Mouse (Mus musculus) layer of hippocampus, adult 8-10 months (tissue): Measurements from ENCODE around the gene Ntrk1. TPM values are rescaled to one million over a fixed set of nuclear protein-coding genes. Genes with fewer than 3 reads are reported as not detected.
A peak's percentile ranks its signal among the peaks of the same experiment; 100 is the strongest.

Experiments used
- DNase-seq, 2 experiments: peaks; one replicate each; pipeline ENCODE4 v3.0.0; 2022; ENCODE audit warnings: low spot score in 2 of 2
- total RNA-seq, 4 experiments: library from RNA; stranded (reverse); gene quantifications; 2 replicates each; pipeline ENCODE4 v1.2.4; 2022

Ntrk1 gene
- total RNA-seq, 4 experiments from 2014 or later = 0.13 to 0.20 (median 0.17) TPM

GRCm38 (mm10) chr3:87785626-87786214 is 9.2 kb downstream of the Ntrk1 start:
- no peak for DNase-seq

DNA sequence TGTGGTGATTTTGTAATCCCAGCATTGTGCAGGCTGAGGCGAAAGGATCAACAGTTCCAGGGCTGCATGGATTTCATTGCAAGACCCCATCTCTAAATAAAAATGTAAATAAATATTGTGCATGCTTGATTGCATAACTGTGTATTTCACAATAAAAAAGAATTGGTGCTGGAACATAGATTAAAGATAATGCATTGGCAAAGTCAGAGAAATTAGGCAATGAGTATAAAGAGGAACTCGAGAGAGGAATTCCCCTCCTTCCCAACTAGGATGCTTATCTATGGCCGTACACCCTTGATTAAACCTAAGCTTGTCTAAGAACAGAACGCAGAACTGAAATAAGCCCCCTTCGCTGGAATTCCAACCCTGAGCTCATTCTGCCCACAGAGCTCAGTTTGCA is 9.8 kb downstream of the Ntrk1 start:
- no peak for DNase-seq

DNA sequence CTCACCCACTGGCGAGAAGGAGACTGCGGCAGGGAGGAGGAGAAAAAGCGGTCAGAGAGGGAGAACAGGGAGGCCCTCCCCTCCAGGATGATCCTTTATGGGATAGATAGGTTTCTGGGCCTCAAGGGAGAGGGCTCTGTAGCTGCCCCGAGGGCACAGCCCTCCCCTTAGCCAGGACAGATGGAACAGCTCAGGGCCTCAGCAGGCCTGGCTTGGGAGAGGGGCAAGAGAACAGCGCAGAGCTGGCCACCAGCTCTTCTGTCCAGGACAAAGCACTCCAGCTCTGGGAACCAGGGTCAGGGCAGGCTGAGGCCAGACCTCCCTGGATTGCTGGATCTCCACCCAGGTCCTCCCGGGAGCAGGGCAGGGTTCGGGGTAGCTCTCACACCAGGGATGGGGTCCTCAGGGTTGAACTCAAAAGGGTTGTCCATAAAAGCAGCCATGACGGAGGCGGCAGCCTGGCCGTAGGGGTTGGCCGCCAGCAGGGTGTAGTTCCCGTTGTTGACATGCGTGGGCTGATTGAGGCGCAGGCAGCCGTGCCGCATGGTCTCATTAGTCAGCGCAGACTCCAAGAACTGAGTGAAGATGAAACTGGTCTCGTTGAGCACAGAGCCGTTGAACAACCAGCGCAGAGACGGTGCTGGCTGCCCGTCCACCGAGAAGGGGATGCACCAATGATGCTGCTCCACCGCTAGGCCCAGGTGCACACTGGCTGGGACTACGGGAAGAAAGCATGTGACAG is 11.5 kb downstream of the Ntrk1 start:
- no peak for DNase-seq

DNA sequence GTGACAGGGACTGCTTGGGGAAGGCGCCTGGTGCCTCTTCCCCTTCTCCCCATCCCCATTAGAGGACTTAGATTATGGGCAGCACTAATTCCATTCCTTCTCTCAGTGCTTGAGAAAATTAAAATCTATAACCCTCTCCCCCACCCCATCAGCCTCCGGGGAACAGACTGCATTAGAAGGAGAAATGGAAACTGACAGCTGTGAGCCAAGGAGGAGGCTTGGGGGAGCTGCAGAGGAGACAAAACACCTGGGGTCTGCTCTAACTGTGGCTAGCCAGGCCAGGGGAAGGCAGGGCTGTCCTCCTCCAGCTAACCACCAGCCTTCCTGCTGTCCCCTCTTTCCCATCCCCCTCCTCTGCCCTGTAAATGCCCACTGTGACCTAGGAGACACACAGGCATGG is 15.9 kb downstream of the Ntrk1 start:
- no peak for DNase-seq

DNA sequence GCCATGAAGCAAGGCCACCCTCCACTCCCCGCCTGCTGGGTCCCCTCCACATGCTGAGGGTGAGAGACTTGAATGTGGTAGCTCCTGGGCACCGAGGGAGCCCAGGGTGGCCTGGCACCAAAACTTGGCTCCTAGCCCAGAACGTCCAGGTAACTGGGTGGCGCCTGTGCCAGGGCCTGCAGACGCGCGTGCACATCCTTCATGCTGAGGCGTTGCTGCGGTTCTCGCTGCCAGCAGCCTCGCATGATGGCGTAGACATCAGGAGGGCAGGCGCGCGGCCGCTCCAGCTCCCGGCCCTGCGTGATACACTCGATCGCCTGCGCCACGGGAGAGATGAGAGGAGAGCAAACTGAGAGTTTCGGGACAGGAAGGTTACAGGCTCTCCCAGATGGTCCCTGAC is 16.7 kb downstream of the Ntrk1 start:
- no peak for DNase-seq

- DNase-seq = no peak
These were observed 23.9 kb downstream of the Ntrk1 start for GRCm38 (mm10) chr3:87771088-87771487.

- DNase-seq = peak in 1 of 2 experiments; percentile 46
These were observed 24.7 kb downstream of the Ntrk1 start for GRCm38 (mm10) chr3:87770280-87770679.

- DNase-seq = no peak
These were observed 25.5 kb downstream of the Ntrk1 start for GRCm38 (mm10) chr3:87769506-87769905.

- peak in 1 of 2 experiments; percentile 26 for DNase-seq
These were observed 26.1 kb downstream of the Ntrk1 start for GRCm38 (mm10) chr3:87768844-87769243.

DNA sequence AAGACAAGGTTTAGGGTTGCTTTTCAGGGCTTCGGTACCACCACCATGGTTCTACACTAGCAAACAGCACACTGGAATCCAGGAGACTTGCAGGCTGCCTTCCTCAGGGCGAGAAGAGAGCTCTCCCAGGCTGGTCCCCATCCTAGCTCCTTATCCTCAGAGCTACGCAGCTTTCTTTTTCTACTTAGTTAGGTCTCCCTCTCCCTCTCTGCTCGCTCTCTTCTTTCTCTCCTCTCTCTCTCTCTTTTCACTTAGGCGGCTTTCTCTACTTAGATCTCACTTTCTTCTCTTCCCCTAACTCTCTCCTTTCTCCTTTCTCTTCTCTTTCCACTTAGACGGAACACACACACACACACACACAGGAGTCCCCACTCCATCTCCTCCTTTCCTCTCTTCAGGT is 26.5 kb downstream of the Ntrk1 start:
- no peak for DNase-seq

DNA sequence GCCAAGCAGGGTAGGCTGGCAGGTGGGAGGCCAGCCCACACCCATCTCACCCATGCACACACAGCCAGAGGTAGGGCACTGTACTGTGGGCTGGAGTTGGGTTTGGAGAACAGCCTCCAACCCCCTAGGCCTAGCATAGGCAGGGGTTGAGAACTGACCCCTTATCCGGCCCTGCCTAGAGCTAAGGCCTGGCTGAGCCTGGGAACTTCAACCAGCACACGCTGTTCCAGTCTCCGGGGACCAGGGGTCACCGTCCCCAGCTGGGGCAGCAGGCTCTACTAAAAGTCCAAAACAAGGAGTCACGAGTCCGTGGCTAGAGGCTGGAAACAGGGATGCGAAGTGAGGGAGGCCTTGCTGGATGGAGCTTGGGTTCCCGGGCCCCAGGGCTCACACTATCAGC is 27.2 kb downstream of the Ntrk1 start:
- no peak for DNase-seq

GRCm38 (mm10) chr3:87766284-87766667 is 28.7 kb downstream of the Ntrk1 start:
- no peak for DNase-seq

DNA sequence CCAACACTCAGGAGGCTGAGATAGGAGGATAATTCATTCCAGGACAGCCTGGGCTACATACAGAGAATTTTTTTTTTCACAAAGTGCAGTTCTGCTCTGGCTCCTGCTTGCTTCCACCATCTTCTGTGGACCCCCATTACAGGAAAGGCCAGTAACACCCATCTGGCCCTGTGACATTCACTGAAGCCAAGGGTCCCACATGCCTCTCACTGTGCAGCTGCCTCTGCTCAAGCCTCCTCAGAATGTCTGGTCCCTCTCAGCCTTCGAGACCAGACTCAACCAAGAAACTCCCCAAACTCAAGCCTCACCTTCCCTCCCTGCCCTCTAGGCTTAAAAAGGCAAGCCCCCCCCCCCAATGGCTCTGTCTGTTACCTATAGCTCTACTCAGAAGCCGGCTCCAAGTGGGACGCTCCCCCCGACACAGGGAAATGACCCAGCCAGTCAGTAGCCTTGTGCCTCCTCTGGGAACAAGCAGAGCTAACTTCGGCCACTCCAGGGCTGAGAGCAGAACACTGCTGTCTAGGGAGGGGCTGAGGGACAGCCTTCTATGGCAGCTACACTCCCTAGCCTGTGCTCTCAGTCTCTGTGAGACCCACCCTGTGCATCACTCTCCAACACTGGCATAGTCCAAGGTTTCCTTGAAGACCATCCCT is 29.2 kb downstream of the Ntrk1 start:
- DNase-seq = no peak

GRCm38 (mm10) chr3:87765091-87765490 is 29.9 kb downstream of the Ntrk1 start:
- DNase-seq = no peak

GRCm38 (mm10) chr3:87764506-87764905 is 30.5 kb downstream of the Ntrk1 start:
- no peak for DNase-seq

DNA sequence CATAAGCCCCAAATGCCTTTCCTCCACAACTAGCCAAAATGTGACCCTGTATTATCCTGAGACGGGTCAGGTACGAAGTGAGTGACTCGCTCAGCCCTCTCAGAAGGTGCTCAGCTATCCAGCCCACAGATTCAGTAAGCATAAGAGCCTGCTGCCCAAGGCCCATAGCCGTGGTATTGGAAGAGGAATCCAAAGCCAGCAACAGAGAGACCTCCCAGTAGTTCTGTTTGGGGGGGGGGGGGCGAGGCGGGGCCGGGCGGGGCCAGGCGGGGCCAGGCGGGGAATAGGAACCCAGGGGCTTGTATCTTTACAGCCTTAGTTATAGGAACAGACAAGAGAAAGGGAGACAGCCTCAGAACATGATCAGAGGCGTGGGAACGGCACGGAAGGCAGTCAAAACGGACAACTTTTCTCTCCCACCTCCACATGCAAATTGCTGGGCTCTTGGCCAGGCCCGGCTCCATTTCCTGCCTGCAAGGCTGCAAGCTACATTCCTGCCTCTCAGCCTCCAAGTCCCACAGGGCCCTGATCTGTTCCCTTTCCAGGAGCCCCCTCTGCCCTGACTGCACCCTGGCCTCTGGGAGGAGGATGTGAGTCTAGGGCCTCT is 31.2 kb downstream of the Ntrk1 start:
- DNase-seq = peak; percentile 78 to 81

DNA sequence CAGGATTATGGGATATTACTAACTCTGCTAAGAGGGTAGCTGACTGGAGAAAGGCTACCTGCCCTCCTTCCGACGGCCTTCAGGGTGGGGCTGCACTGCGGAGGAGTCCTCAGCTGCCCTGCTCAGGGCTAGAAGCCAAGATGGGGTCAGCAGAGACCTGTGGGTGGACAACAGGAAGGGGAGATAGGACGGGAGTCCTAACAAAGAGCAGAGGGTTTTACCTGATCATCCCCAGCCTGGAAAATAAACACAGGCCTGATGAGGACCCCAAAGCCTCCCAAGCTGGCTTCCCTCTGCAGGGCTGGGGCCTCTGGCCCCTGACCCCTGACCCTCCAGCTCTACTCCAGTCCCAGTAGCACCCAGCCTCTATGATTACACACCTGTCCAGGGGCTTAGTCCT is 31.8 kb downstream of the Ntrk1 start:
- DNase-seq = no peak

DNA sequence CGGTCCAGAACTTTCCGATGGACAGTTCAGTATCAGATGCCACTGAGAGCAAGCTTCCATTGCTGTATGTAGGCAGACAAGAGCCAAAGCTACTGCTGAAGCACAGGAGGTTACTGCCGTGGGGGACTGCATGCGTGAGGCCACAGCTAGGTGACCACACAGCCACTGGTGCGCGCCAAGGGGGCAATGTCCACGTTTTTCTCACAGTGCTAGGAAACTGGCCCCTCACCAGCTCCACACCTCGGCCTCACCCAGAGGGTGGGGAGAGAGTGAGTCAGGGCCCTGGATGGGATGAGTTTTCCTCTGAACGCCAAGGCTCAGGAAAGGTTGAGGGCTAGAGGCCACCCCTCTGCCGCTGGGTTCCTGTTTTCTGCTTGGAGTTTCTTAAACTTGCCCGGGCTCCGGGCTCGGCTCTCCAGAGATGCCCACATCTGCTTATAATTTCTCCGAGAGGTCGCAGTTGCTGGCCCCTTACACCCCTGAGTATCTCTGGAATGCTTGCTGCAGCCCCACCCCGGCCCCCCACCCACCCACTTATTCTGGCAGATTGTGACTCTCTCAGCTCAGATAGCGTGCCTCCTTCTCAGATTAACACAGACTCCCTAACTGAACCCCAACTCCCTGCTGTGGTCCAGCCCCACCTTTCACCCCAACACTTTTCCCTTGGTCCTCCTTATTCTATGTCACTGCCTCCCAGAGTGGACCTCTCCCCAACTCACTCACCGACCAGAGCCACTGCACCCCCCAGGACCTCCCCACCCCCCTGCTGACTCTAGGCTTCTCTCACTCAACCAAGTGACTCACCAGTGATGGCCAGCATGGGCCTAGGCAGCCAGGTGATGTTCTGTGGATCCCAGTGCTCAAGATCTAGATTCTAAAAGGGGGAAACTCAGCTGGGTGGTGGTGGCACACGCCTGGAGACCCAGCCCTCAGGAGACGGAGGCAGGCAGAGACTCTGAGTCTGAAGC is 33.3 kb downstream of the Ntrk1 start:
- DNase-seq = no peak

DNA sequence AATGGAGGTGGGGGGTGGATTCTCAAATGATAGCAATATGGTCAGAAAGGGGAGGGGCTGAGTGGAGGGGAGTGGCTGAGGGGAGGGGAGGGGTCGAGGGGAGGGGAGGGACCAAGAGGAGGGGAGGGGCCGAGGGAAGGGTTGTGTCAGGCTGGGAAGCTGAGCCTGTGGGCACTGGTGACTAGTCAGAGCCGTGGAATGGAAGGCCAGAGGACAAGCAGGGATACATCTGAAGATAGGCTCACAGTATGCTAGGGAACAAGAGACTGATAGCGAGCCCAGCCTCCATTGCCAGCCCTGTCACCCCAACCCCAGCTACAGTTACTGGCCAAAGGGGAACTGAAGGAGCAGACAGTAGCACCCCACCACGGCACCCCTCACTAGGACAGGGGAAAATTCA is 36.3 kb downstream of the Ntrk1 start:
- no peak for DNase-seq

- no peak for DNase-seq
These were observed 38.5 kb downstream of the Ntrk1 start for GRCm38 (mm10) chr3:87756488-87756887.

GRCm38 (mm10) chr3:87755964-87756363 is 39.0 kb downstream of the Ntrk1 start:
- peak; percentile 59 to 81 for DNase-seq
